Comparison of ENCODE assay signal across 8 mouse cellular contexts in genomic region chr10:14056584-14057451, GRCm38 (mm10).
DNase-seq lines count a peak whose midpoint lies in the region; ATAC-seq lines count a peak whose summit lies in the region.

No protein-coding gene starts in this region.

- H3K4me3 ChIP-seq in forebrain, embryonic 12.5 days (replicated peaks), result no peak overlapping the region
- H3K4me3 ChIP-seq in neural tube, embryonic 12.5 days, result no peak overlapping the region

- peak overlapping the region; percentile 8; the same call in 1 of the 2 replicates for H3K4me2 ChIP-seq in forebrain, embryonic 12.5 days
- H3K4me2 ChIP-seq in neural tube, embryonic 12.5 days (replicated peaks), result 0 out of 2 replicates have a peak overlapping the region, but pooled peaks have one; percentile 9

- 12% methylated on average over 8 of the region's 8 CpGs for WGBS in forebrain, embryonic 12.5 days
- WGBS in neural tube, embryonic 12.5 days, result 25% methylated on average over 8 of the region's 8 CpGs

- no peak overlapping the region for H3K9ac ChIP-seq in forebrain, embryonic 12.5 days
- no peak overlapping the region for H3K9ac ChIP-seq in neural tube, embryonic 12.5 days

- no peaks in the 10 kb centered on the region for H3K9me3 ChIP-seq in forebrain, embryonic 12.5 days
- no peaks in the 10 kb centered on the region for H3K9me3 ChIP-seq in neural tube, embryonic 12.5 days

- H3K27me3 ChIP-seq in forebrain, embryonic 12.5 days, result no peaks in the 10 kb centered on the region
- no peaks in the 10 kb centered on the region for H3K27me3 ChIP-seq in neural tube, embryonic 12.5 days (replicated peaks)

- peaks cover 29% of the 10 kb centered on the region for H3K4me1 ChIP-seq in forebrain, embryonic 12.5 days
- H3K4me1 ChIP-seq in neural tube, embryonic 12.5 days, result peaks cover 25% of the 10 kb centered on the region

- intact Hi-C loops in heart, postnatal 14 days (cut with DNase I), result loop anchor here (2.0 kb wide), 2 partner anchors 26 to 90 kb away; partner anchors contain the start of gene Hivep2

- peak; percentile 45 to 62 for DNase-seq in layer of hippocampus, postnatal 10 days (ENCODE audit: low spot score in 2 of 2)
- DNase-seq in layer of hippocampus, adult 18-20 months (ENCODE audit: low spot score in 2 of 2), result no peak
- peak; percentile 81 for DNase-seq in brain, adult 2 months (ENCODE audit: low read depth, low spot score)
- peak; percentile 86 to 89 for DNase-seq in heart, postnatal 14 days
- DNase-seq in kidney, postnatal 36 days, result peak; percentile 76 to 88
- DNase-seq in layer of hippocampus, postnatal 25 days (ENCODE audit: extremely low spot score in 1 of 2, low spot score in 1 of 2), result no peak

- H3K27ac ChIP-seq in forebrain, embryonic 12.5 days, result peak overlapping the region; percentile 78
- H3K27ac ChIP-seq in neural tube, embryonic 12.5 days, result peak overlapping the region; percentile 46; the same call in 1 of the 2 replicates

- ATAC-seq in forebrain, embryonic 12.5 days (ENCODE audit: low FRiP score), result peak; percentile 88; the same call in 1 of the 2 replicates
- ATAC-seq in neural tube, embryonic 12.5 days (ENCODE audit: low FRiP score, low read depth), result peak; percentile 75

- H3K36me3 ChIP-seq in forebrain, embryonic 12.5 days (replicated peaks), result no peaks in the 10 kb centered on the region
- H3K36me3 ChIP-seq in neural tube, embryonic 12.5 days, result no peaks in the 10 kb centered on the region

Comparison
In these comparisons a context has a peak if more than half of its experiments do, and no peak if none do; other contexts are left out.
1. DNase-seq: peak in layer of hippocampus, postnatal 10 days (2 of 2), brain, adult 2 months (single experiment), heart, postnatal 14 days (2 of 2) and kidney, postnatal 36 days (2 of 2); none in layer of hippocampus, adult 18-20 months (0 of 2) and layer of hippocampus, postnatal 25 days (0 of 2).